Mouse (Mus musculus) stomach, embryonic 16.5 days (tissue): ENCODE results near the gene Fgfrl1. TPM values are rescaled to one million over a fixed set of nuclear protein-coding genes. Genes with fewer than 3 reads are reported as not detected.

Source experiments
- ATAC-seq: fragments of 200-750 bp; cut with Nextera tagmentation; 2 replicates; pipeline ENCODE4 v1.8.0; 2017; ENCODE audit warnings: moderate number of reproducible peaks, moderate TSS enrichment; ENCODE audit not compliant: insufficient read depth, low FRiP score
- H3K27ac ChIP-seq: fragments of 300-500 bp; sonication (generic); 2 replicates; pipeline ENCODE4 v1.5.1; 2014; ENCODE audit warnings: low read length
- H3K27me3 ChIP-seq: fragments of 300-500 bp; sonication (generic); 2 replicates; pipeline ENCODE4 v1.6.1; 2014; ENCODE audit warnings: low read length, control low read depth, mixed read lengths; ENCODE audit not compliant: control insufficient read depth, insufficient read depth
- H3K36me3 ChIP-seq: fragments of 300-500 bp; sonication (generic); 2 replicates; pipeline ENCODE4 v1.6.1; 2014; ENCODE audit warnings: low read length; ENCODE audit not compliant: control insufficient read depth, insufficient read depth
- H3K4me1 ChIP-seq: fragments of 300-500 bp; sonication (generic); 2 replicates; pipeline ENCODE4 v1.6.1; 2014; ENCODE audit warnings: low read length, control low read depth, mixed read lengths; ENCODE audit not compliant: control insufficient read depth, insufficient read depth
- H3K4me2 ChIP-seq: fragments of 300-500 bp; sonication (generic); 2 replicates; pipeline ENCODE4 v1.6.1; 2014; ENCODE audit warnings: low read depth, low read length, mixed read lengths
- H3K4me3 ChIP-seq: fragments of 300-500 bp; sonication (generic); replicated peaks from 2 replicates; pipeline ENCODE4 v1.5.1; 2014; ENCODE audit warnings: mild to moderate bottlenecking, low read length
- H3K9ac ChIP-seq: fragments of 300-500 bp; sonication (generic); 2 replicates; pipeline ENCODE4 v1.6.1; 2014; ENCODE audit warnings: low read length
- H3K9me3 ChIP-seq: fragments of 300-500 bp; sonication (generic); replicated peaks from 2 replicates; pipeline ENCODE4 v1.6.1; 2016; ENCODE audit warnings: low read length, control low read depth; ENCODE audit not compliant: control insufficient read depth
- WGBS: fragments of 180-500 bp; shearing (Covaris S2); extraction: QIAGEN DNeasy Blood & Tissue Kit; methylation state at CpG from one replicate; pipeline ENCODE4 v1.1.7; 2014; 5-methylcytosine and 5-hydroxymethylcytosine counted together
- polyA plus RNA-seq: library from polyadenylated mRNA; unstranded; fragments of >200 nt; fragmentation: Nextera tagmentation; extraction: Ambion mirVana; gene quantifications from 2 replicates; pipeline ENCODE4 v1.2.1, GENCODE M21; 2015

The Fgfrl1 gene
- polyA plus RNA-seq, 1 experiment from 2014 or later, result 11.7 TPM

- H3K4me1 ChIP-seq, result peaks cover 6% of the 10 kb centered on the region
- no peak for ATAC-seq
These were observed 15.6 kb downstream of the Fgfrl1 start for GRCm38 (mm10) chr5:108707758-108708157.

GRCm38 (mm10) chr5:108708419-108708818 is 16.2 kb downstream of the Fgfrl1 start:
- WGBS, result 86% methylated on average over 1 of the region's 1 CpGs
- Histone ChIP-seq H3K9me3 (no peaks in the 10 kb centered on the region), H3K4me3 (no peak overlapping the region), H3K9ac (no peak overlapping the region), H3K27ac (no peak overlapping the region), H3K36me3 (peaks cover 7% of the 10 kb centered on the region; the same call in 1 of the 2 replicates), H3K4me2 (no peak overlapping the region), H3K4me1 (peaks cover 2% of the 10 kb centered on the region), H3K27me3 (no peaks in the 10 kb centered on the region)
- ATAC-seq, result no peak

More at GRCm38 (mm10) chr5:108707758-108708157, 15.6 kb downstream of the Fgfrl1 start:
- no peak overlapping the region for H3K27ac ChIP-seq
- H3K4me2 ChIP-seq, result no peak overlapping the region
- 73% methylated on average over 2 of the region's 2 CpGs for WGBS
- no peak overlapping the region for H3K9ac ChIP-seq
- H3K27me3 ChIP-seq, result no peaks in the 10 kb centered on the region
- no peaks in the 10 kb centered on the region for H3K9me3 ChIP-seq
- H3K36me3 ChIP-seq, result peaks cover 7% of the 10 kb centered on the region; the same call in 1 of the 2 replicates
- no peak overlapping the region for H3K4me3 ChIP-seq

GRCm38 (mm10) chr5:108708981-108709731 is 17.0 kb downstream of the Fgfrl1 start:
- H3K4me1 ChIP-seq, result no peaks in the 10 kb centered on the region
- WGBS, result 48% methylated on average over 6 of the region's 6 CpGs
- H3K9ac ChIP-seq, result no peak overlapping the region
- H3K27ac ChIP-seq, result no peak overlapping the region
- H3K4me2 ChIP-seq, result no peak overlapping the region
- no peak overlapping the region for H3K4me3 ChIP-seq
- no peaks in the 10 kb centered on the region for H3K9me3 ChIP-seq
- ATAC-seq, result no peak
- peaks cover 7% of the 10 kb centered on the region; the same call in 1 of the 2 replicates for H3K36me3 ChIP-seq
- no peaks in the 10 kb centered on the region for H3K27me3 ChIP-seq

- no peak for ATAC-seq
- no peak overlapping the region for H3K4me2 ChIP-seq
- 68% methylated on average over 6 of the region's 6 CpGs for WGBS
- H3K27me3 ChIP-seq, result no peaks in the 10 kb centered on the region
- no peak overlapping the region for H3K4me3 ChIP-seq
- no peaks in the 10 kb centered on the region for H3K9me3 ChIP-seq
- no peak overlapping the region for H3K27ac ChIP-seq
- no peaks in the 10 kb centered on the region for H3K4me1 ChIP-seq
- no peaks in the 10 kb centered on the region for H3K36me3 ChIP-seq
- H3K9ac ChIP-seq, result no peak overlapping the region
These were observed 19.8 kb downstream of the Fgfrl1 start for GRCm38 (mm10) chr5:108711968-108712367.

GRCm38 (mm10) chr5:108713096-108713495 is 20.9 kb downstream of the Fgfrl1 start:
- Histone ChIP-seq H3K4me1 (no peaks in the 10 kb centered on the region), H3K27me3 (no peaks in the 10 kb centered on the region), H3K36me3 (no peaks in the 10 kb centered on the region), H3K4me3 (no peak overlapping the region), H3K27ac (no peak overlapping the region), H3K9ac (no peak overlapping the region), H3K9me3 (no peaks in the 10 kb centered on the region), H3K4me2 (no peak overlapping the region)
- ATAC-seq, result no peak
- WGBS, result 90% methylated on average over 2 of the region's 2 CpGs

- Histone ChIP-seq H3K4me2 (no peak overlapping the region), H3K27ac (no peak overlapping the region), H3K27me3 (no peaks in the 10 kb centered on the region), H3K4me1 (no peaks in the 10 kb centered on the region), H3K9ac (no peak overlapping the region; the same call in 1 of the 2 replicates), H3K4me3 (no peak overlapping the region), H3K9me3 (no peaks in the 10 kb centered on the region), H3K36me3 (no peaks in the 10 kb centered on the region)
- 0 out of 2 replicates have a peak, but pooled peaks have one; percentile 2 for ATAC-seq
These were observed 21.5 kb downstream of the Fgfrl1 start for GRCm38 (mm10) chr5:108713691-108714090.

- peak; percentile 51; the same call in 1 of the 2 replicates for ATAC-seq
- no peaks in the 10 kb centered on the region for H3K4me1 ChIP-seq
- H3K9ac ChIP-seq, result no peak overlapping the region; the same call in 1 of the 2 replicates
- no peaks in the 10 kb centered on the region for H3K36me3 ChIP-seq
- H3K4me2 ChIP-seq, result no peak overlapping the region
- H3K27me3 ChIP-seq, result no peaks in the 10 kb centered on the region
- H3K4me3 ChIP-seq, result no peak overlapping the region
- WGBS, result 50% methylated on average over 6 of the region's 6 CpGs
- H3K9me3 ChIP-seq, result no peaks in the 10 kb centered on the region
- H3K27ac ChIP-seq, result no peak overlapping the region
These were observed 22.0 kb downstream of the Fgfrl1 start for GRCm38 (mm10) chr5:108714149-108714548.

- no peak overlapping the region for H3K9ac ChIP-seq
- H3K27ac ChIP-seq, result no peak overlapping the region
- H3K36me3 ChIP-seq, result no peaks in the 10 kb centered on the region
- no peaks in the 10 kb centered on the region for H3K27me3 ChIP-seq
- WGBS, result 70% methylated on average over 1 of the region's 1 CpGs
- H3K4me1 ChIP-seq, result no peaks in the 10 kb centered on the region
- no peaks in the 10 kb centered on the region for H3K9me3 ChIP-seq
- no peak overlapping the region for H3K4me3 ChIP-seq
- ATAC-seq, result no peak
- no peak overlapping the region for H3K4me2 ChIP-seq
These were observed 23.8 kb downstream of the Fgfrl1 start for GRCm38 (mm10) chr5:108715974-108716373.

GRCm38 (mm10) chr5:108718051-108718450 is 25.9 kb downstream of the Fgfrl1 start:
- no peak overlapping the region for H3K4me3 ChIP-seq

More at GRCm38 (mm10) chr5:108718051-108718450, 25.9 kb downstream of the Fgfrl1 start:
- Histone ChIP-seq H3K4me1 (no peaks in the 10 kb centered on the region), H3K27me3 (no peaks in the 10 kb centered on the region), H3K27ac (no peak overlapping the region), H3K9ac (no peak overlapping the region), H3K4me2 (no peak overlapping the region), H3K36me3 (no peaks in the 10 kb centered on the region), H3K9me3 (no peaks in the 10 kb centered on the region)
- ATAC-seq, result no peak
- 52% methylated on average over 4 of the region's 4 CpGs for WGBS
